Mouse (Mus musculus): ENCODE measurements around the gene Snx9.

Snx9 gene

DNA sequence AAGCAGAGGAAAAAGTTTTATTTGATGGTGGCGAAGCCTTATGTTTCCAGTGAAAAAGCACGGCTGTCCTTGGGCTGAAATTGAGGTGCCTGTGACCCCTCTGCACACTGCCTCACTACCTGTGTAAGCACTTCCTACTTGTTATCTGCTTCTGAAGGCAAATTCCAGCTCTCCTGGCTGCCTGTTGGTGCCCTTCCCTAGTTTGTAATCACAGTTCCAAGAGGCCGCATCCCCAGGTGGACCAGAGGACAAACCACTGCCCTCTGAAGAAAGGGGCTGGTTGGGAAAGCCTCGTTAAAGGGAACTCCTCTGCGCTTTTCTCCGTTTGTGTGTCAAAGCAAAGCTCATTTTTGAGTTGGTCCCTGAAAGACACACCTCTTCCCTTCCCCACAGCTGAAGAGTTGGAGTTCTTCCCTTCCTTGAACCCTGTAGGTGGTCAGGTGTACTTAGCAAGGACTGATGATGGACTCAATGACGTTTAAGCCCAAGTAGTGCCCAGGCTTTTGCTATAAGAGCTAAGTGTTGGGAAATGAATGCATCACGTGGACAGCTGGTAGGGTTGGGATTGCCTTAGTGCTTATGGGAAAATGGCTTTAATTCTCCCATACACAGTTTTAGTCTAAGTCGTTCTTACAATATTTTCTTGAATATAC, 2.0 kb downstream of the Snx9 start:
- no peak for DNase-seq (ENCODE audit: low read depth, low spot score)

DNA sequence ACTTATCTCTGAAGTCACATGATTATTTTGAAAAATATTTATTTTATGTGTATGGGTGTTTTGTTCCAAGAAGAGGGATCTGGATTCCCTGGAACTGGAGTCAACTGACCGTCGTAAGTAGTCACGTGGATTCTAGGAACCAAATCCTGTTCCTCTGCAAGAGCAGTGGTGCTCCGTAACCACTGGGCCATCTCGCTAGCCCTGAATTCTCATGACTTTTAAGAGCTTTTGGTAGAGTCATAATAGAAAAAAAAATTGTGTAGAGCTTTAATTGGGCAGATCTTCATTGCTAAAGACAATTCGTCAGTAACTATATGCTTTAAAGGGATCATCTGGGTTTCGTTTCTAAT, 2.5 kb downstream of the Snx9 start:
- no peak for DNase-seq (ENCODE audit: low read depth, low spot score)

DNA sequence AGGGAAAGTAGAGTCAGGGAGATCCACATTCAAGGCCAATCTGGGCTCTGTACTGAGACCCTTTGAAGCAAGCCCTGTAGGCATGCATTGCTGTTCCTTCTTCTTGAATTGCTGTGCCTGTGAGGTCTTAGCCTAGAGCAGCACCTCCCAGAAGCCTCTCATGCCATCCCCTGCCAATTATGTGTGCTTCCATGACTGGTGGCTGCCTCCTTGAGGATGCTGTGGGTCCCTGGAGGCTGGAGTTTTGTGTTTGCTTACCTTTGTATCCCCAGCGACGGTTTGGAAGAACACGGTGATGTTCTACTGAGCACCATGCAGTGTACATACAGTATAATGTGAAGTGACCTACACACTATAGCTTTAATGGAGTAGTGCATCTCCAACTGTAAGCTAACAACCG, 4.2 kb downstream of the Snx9 start:
- DNase-seq (ENCODE audit: low read depth, low spot score): no peak

- DNase-seq (ENCODE audit: low read depth, low spot score): no peak
Measured at GRCm38 (mm10) chr17:5846101-5846500, 5.0 kb downstream of the Snx9 start.

DNA sequence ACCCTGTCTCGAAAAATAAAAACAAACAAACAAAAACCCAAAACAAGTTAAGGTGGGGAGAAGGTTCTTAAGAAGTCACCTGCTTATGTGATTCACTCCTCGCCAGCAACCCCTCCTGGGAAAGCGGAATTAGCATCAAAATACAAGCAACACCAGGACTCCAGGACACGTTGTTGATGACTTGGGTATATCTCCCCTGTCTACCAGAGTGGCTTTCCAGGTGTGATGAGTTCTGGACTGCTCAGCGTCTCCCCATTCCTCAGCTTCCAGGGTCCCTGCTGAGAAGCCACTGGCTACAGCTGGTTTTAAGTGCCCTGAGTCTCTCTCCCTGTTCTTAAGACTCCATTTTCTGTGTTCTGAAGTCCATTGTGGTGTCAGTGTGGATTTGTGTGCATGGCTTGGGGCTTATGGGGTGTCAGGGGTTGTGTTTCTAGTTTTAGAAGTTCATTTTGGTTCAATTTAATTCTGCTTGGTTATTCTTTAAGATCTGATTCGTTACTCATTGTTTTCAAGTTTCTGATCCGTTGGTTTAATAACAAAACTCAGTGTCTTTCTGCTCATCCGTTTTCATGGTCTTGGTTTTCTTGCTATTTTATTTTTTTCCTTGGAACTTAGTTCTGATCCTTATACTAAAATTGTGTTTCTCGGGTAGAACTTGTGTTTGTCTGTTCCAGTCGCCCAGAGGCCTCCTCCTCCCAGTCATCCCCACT, 7.7 kb downstream of the Snx9 start:
- no peak for DNase-seq (ENCODE audit: low read depth, low spot score)

- DNase-seq (ENCODE audit: low read depth, low spot score): no peak
Measured at GRCm38 (mm10) chr17:5849421-5849910, 8.3 kb downstream of the Snx9 start.

GRCm38 (mm10) chr17:5850031-5850430, 8.9 kb downstream of the Snx9 start:
- DNase-seq (ENCODE audit: low read depth, low spot score): no peak

GRCm38 (mm10) chr17:5850476-5850875, 9.3 kb downstream of the Snx9 start:
- no peak for DNase-seq (ENCODE audit: low read depth, low spot score)

GRCm38 (mm10) chr17:5853936-5854335, 12.8 kb downstream of the Snx9 start:
- DNase-seq (ENCODE audit: low read depth, low spot score): no peak

DNA sequence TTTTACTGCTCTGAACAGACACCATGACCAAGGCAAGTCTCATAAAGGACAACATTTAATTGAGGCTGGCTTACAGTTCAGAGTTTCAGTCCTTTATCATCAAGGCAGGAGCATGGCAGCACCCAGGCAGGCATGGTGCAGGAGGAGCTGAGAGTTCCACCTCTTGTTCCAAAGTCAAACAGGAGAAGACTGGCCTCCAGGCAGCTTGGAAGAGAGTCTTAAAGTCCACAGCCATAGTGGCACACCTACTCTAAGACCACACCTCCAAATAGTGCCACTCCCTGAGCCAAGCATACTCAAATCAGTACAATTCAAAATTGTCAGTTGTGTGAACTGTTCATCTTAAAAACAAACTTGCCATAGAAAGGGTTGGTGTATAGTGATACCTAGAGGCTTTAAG, 14.4 kb downstream of the Snx9 start:
- DNase-seq (ENCODE audit: low read depth, low spot score): no peak

- DNase-seq (ENCODE audit: low read depth, low spot score): no peak
Measured at GRCm38 (mm10) chr17:5856426-5856825, 15.3 kb downstream of the Snx9 start.

- no peak for DNase-seq (ENCODE audit: low read depth, low spot score)
Measured at GRCm38 (mm10) chr17:5857206-5857605, 16.1 kb downstream of the Snx9 start.

GRCm38 (mm10) chr17:5858209-5858608, 17.1 kb downstream of the Snx9 start:
- DNase-seq (ENCODE audit: low read depth, low spot score): no peak

DNA sequence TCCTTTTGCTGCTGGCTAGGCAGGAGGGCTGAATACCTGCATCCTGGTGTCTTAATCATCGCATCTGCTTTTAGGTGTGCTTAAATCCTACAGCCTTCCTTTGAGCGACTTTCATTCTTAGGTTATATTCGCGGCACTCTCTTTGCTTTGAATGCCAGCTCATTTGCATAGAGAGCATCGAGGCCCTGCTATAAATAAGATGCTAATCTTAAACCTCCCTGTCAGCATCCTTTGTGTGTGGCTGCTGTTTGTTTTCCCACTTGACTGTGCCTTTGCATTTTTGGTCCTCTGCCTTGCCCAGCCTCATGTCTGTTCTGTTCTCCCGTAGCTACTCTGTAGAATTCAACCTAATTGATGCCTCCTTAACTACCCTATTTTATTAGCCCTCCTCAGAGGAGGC, 21.2 kb downstream of the Snx9 start:
- peak; percentile 71 for DNase-seq (ENCODE audit: low read depth, low spot score)

DNA sequence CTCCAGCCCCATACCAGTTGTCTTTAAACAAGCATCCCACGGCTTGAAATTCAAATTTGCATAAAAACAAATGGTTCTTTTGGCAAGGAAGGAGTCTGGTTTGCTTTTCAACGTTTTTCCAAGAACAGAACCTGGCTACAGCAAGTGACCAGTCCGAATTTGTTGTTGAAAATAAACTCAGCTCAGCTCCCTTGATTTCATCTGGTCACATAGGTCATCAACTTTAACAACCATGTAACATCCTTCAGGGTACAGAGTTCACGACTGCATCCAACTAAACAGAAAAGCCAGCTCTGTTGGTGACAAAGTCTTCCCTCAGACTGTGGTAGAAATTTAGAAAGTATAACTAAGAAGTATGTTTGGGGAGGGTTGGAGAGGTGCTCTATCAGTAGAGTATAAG, 21.7 kb downstream of the Snx9 start:
- no peak for DNase-seq (ENCODE audit: low read depth, low spot score)

DNA sequence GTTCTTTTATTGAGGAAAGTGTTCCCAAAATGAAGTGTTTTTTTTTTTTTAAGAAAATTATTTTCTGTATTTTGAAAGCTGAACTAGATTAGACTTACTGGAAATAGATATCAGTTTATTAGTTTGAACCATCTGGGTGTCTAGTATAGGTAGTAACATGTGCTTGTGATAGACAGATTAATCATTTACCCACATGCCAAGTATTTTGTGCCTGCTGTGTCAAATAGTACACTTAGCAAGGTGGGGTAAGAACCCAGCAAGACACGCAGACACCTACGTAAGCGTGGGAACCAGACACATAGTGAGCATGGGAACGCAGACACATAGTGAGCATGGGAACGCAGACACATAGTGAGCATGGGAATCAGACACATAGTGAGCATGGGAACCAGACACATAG, 22.6 kb downstream of the Snx9 start:
- DNase-seq (ENCODE audit: low read depth, low spot score): no peak

DNA sequence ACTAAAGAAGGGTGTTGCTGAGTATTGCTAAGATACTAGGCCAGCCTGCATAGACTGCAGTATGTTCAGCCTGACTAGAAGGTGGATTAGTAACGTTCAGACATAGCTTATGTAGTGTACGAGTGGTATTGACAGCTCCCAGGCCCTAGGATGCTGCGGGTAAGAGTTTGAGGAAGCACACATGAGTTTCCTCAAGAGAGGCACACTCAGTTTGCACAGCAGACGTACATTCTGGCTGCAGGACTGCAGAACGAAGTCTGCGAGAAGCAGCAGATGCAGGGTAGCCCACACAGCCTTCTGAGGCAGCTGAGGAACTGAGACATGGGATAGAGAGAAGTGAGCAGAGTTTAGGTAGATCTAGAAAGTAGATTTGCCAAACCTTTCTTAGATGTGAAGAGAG, 26.3 kb downstream of the Snx9 start:
- no peak for DNase-seq (ENCODE audit: low read depth, low spot score)

DNA sequence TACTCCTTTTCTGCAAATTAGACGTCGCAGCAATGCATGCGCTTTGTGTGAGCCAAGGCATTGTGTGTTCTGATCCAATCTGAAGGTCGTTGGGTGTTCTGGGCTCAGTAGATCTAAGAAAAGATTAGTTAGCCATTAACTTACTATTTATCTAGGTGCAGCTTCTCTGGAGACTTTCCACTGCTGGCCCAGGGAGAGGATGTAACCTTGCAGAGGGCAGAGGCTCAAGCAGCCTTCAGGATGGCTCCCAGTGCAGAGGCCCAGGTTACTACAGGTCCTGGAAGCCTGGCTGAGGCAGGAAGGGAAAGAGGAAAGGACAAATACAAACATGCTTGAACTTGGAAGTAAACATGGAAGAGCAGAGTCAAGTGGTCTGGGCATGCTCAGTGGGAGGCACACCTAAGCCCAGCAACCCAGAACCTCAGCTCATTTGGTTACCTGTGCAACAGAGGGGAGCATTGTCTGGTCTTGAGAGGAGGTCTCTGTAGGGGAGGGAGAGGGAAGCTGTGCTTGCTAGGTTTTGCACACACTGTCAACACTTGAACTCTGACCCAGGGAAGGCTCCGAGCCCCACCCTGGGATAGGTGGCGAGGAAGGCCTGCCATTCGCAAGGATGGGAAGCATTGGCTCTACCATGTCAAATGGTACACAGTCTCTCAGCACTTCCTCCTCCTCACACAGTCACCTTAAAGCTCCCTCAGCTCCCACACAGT, 27.3 kb downstream of the Snx9 start:
- DNase-seq (ENCODE audit: low read depth, low spot score): no peak

DNA sequence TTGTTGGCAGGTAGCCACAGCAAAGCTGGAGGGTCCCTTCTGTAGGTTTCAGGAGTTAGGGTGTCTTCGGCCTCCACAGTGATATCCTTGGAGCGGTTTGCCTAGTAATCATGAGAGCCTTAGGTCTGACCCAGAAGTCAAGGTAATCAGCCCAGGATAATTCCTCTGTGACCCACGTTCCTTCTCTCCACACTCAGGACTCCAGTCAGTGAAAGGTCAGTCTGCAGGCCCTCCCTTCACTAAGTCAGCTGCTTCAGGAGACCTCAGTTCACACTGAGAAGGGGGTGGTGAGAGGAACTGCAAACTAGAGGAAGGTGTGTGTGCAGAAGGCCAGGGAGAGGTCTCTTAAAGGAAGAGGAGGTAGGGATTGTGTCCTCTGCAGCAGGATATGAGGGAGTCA, 28.3 kb downstream of the Snx9 start:
- DNase-seq (ENCODE audit: low read depth, low spot score): no peak

DNA sequence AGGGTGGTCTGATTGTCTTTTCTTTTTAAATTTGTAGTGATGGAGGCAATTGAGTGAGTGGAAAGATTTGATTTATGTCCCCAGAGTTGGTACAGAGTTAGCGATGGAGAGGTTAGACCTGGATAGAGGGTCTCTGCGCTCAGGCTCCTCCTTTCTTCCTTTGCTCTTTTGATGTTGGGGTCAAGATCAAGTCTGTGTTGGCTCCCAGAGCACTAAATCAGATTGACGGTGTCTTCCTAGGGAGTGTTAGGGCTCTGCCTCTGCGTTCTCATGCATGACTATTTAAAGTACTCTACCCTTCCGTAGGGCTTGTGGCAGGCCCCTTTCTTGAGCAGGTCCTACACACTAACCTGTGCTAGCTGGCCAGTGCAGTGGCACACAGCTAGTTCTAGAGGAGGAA, 28.9 kb downstream of the Snx9 start:
- no peak for DNase-seq (ENCODE audit: low read depth, low spot score)

GRCm38 (mm10) chr17:5870696-5871095, 29.6 kb downstream of the Snx9 start:
- DNase-seq (ENCODE audit: low read depth, low spot score): no peak

DNA sequence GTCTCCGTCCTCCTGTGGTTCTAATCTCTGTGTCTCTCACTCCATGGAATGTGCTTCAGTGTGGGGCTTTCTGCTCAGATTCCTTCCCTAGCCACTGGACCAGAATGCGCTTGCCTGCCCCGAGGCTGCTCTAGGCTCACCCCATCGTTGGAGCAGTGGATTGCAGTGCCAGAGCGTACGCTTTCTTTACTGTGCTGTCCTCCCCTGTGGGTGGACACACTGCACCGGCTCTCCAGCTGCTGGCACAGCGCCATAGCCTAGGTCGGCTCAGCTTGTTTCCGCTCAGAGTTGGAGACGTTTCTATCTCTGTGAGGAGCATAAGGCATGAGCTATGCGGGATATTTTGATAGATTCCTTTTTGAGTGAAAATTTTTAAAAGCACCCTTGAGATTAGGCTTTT, 31.4 kb downstream of the Snx9 start:
- no peak for DNase-seq (ENCODE audit: low read depth, low spot score)

DNA sequence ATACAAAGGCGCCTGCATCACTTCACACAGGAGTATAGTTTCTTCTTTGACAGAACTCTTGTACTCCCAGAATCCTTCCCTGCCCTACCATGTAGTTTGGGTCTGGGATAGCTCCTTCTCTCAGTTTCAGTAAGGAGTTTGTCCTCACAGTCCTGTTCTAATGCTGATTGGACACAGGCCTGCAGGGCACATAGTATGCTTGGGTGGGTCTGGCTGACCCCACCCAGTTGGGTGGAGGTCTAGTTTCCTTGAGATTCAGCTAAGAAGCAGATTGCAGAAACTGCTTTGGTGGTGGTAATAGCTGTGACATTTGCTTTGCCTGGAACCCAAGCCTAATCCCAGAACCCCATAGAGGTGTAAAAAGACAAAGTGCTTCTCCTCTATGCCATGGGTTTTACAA, 33.4 kb downstream of the Snx9 start:
- DNase-seq (ENCODE audit: low read depth, low spot score): no peak

Data from A20 (cell line).